Mouse (Mus musculus) bone marrow, adult 2 months (tissue): ENCODE results near the gene Ttf2. TPM values are rescaled to one million over a fixed set of nuclear protein-coding genes. Genes with fewer than 3 reads are reported as not detected.

Experiments used
- H3K27ac ChIP-seq: fragments of 200-500 bp; 2 replicates; pipeline ENCODE4 v1.5.1; 2012; ENCODE audit warnings: low read depth, mild to moderate bottlenecking, control low read depth, inconsistent platforms, low read length; ENCODE audit not compliant: control insufficient read depth, poor library complexity, insufficient read depth
- H3K4me1 ChIP-seq: fragments of 200-500 bp; 2 replicates; pipeline ENCODE4 v1.6.1; 2011; ENCODE audit warnings: low read length; ENCODE audit not compliant: control insufficient read depth, insufficient read depth
- H3K4me3 ChIP-seq: fragments of 200-500 bp; replicated peaks from 2 replicates; pipeline ENCODE3; 2011; ENCODE audit warnings: mild to moderate bottlenecking, low read depth, low read length, control low read depth; ENCODE audit not compliant: control insufficient read depth
- CTCF ChIP-seq: fragments of 200-500 bp; IDR thresholded peaks from 2 replicates; pipeline ENCODE4 v1.5.1; 2011; ENCODE audit warnings: low read length, control low read depth; ENCODE audit not compliant: control insufficient read depth, insufficient read depth
- POLR2A ChIP-seq: fragments of 200-500 bp; IDR thresholded peaks from 2 replicates; pipeline ENCODE4 v1.6.1; 2011; ENCODE audit warnings: low read depth, mild to moderate bottlenecking, control low read depth, low read length, borderline replicate concordance; ENCODE audit not compliant: control insufficient read depth
- WGBS: fragments of 180-500 bp; shearing (Covaris S2); methylation state at CpG from one replicate; pipeline ENCODE4 v1.1.7; 2018; 5-methylcytosine and 5-hydroxymethylcytosine counted together
- polyA plus RNA-seq: library from polyadenylated mRNA; stranded (reverse); fragments of >200 nt; gene quantifications from 2 replicates; pipeline ENCODE4 v1.2.4, GENCODE M21; 2011; ENCODE audit warnings: low replicate concordance; ENCODE audit not compliant: missing spikeins, insufficient read depth, insufficient read length

Gene Ttf2
- polyA plus RNA-seq, 1 experiment: 14.0 TPM

DNA sequence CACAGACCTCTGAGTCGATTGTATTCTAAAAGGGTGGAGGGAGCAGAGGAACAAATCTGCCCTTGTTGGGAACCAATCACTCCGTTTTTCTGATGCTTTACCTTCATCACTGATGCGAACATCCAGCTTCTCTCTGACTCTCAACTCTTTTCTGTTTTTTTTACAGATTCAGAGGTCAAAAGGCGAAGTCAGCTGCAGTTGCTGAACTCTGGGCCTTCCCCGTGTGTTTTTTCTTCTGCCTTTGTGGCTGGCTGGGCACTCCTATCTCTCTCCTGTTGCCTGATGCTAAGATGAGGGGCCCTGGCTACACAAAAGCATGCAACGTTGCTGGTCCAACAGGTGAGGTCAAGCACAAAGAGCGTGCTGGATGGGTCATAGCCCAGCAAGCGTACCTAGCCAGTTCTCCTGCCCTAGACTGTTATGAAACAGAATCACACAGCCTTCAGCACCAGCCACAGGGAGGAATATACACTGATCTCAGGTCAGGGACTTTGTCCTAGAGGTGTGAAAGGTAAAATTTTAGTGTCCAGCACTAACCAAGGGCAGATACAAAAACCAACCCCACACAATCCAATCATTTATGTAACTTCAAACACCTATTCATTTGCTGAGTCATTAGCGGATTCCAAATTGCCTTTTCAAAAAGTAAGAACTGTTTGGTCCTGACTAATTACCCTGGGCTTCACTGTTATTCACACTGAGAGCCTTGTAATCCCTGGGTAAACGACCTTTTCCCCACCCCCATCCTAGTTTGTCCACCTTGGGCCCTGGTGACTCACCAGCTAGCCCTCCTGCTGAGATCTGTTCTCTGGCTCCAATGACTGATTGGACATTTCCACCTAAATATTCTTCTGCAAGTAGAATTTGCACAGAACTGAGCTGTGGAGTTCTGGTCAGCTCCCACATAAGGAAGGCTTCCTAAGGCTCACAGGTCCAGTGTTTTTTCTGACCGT is 76.8 kb downstream of the Ttf2 start:
- TF ChIP-seq POLR2A: no peak
- no peak for TF ChIP-seq CTCF
- WGBS: 73% methylated on average over 11 of the region's 11 CpGs
- H3K4me1 ChIP-seq: no peaks in the 10 kb centered on the region
- no peak overlapping the region for H3K27ac ChIP-seq
- H3K4me3 ChIP-seq: no peak overlapping the region

DNA sequence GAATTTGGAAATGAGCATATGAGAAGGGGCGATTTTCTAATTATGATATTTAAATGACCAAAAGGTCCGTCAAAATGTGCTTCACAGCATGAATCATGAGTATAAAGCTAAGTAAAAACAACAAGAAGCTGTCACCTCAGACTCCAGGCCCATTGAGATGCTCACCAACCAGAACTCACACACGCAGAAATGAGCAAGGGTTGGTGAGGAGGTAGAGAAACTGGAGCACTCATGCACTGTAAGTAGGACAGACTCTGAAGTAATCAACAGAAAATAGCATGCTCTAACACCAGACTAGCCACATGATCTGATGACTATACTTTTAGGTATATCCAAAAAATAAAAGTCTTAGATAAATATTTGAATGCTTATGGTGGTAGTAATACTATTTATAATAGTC is 79.1 kb downstream of the Ttf2 start:
- Histone ChIP-seq H3K4me1 (no peaks in the 10 kb centered on the region), H3K27ac (no peak overlapping the region), H3K4me3 (no peak overlapping the region)
- TF ChIP-seq CTCF (no peak), POLR2A (no peak)
- 86% methylated on average over 3 of the region's 3 CpGs for WGBS

DNA sequence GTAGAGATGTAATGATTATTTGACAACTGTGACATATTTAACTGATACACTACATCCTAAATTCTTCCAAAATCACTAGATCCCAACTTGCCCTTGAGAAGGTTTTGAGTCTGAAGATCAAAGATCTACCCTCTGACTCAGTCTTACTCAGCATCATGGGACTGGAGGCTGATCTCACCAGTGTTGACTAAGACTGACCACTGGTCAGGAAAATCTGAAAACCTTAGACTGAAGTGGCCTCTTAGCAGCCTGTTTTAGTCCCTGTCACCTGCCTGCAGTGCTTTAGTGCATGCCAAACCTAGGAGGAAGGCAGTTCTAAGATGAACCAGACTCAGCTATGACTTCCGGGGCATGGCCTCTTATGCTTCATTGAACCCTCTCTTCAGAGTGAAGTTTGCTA is 80.2 kb downstream of the Ttf2 start:
- no peaks in the 10 kb centered on the region for H3K4me1 ChIP-seq
- no peak for TF ChIP-seq POLR2A
- no peak for TF ChIP-seq CTCF
- no peak overlapping the region for H3K4me3 ChIP-seq
- no peak overlapping the region for H3K27ac ChIP-seq
- WGBS: 91% methylated on average over 1 of the region's 1 CpGs

Other genes with a start within 250 kb of the Ttf2 start
- gene Vtcn1, start 144.2 kb downstream of the Ttf2 start, polyA plus RNA-seq: not detected in 2 replicates
- 0.45 and 1.9 TPM in 2 replicates for gene Trim45, start 47.5 kb downstream of the Ttf2 start, polyA plus RNA-seq
- gene Cd101, start 59.9 kb upstream of the Ttf2 start, polyA plus RNA-seq: 2.6 and 7.8 TPM in 2 replicates
- 0.54 and 1.6 TPM in 2 replicates for gene Ptgfrn, start 140.6 kb upstream of the Ttf2 start, polyA plus RNA-seq